Mouse (Mus musculus): ENCODE measurements at regions not wholly inside any gene's neighbourhood (a gene's known extent, or its start where the extent isn't known, plus 50 kb on each side); places are given as distances from the start of the nearest gene placed in this dataset.

- H3K27ac ChIP-seq, result no peak overlapping the region
- no peak for TF ChIP-seq CTCF (IDR thresholded peaks at IDR 0.05; ENCODE audit: low read depth)
- H3K4me2 ChIP-seq (ENCODE audit: low read length), result no peak overlapping the region
- ATAC-seq (replicated peaks; ENCODE audit: low FRiP score, low read depth), result no peak
- no peaks in the 10 kb centered on the region for H3K9me3 ChIP-seq (replicated peaks; ENCODE audit: low read length)
- no peak overlapping the region for H3K9ac ChIP-seq (ENCODE audit: low read depth, low read length)
- no peak for DNase-seq (ENCODE audit: low spot score)
- 62% methylated on average over 1 of the region's 1 CpGs for WGBS
- no peak overlapping the region for H3K4me3 ChIP-seq (replicated peaks; ENCODE audit: low read depth, low read length)
- H3K27me3 ChIP-seq (ENCODE audit: insufficient read depth, low read length), result no peaks in the 10 kb centered on the region
- H3K36me3 ChIP-seq (ENCODE audit: insufficient read depth, low read length), result no peaks in the 10 kb centered on the region
- no peaks in the 10 kb centered on the region for H3K4me1 ChIP-seq (replicated peaks; ENCODE audit: insufficient read depth, low read length)
These were observed 918.4 kb upstream of the Celf2 start for GRCm38 (mm10) chr2:8427720-8428119.

GRCm38 (mm10) chr2:8415917-8416316 lies 906.6 kb upstream of the Celf2 start:
- Histone ChIP-seq H3K27ac (no peak overlapping the region), H3K36me3 (ENCODE audit: insufficient read depth, low read length) (no peaks in the 10 kb centered on the region), H3K9me3 (replicated peaks; ENCODE audit: low read length) (no peaks in the 10 kb centered on the region), H3K4me1 (replicated peaks; ENCODE audit: insufficient read depth, low read length) (no peaks in the 10 kb centered on the region), H3K9ac (ENCODE audit: low read depth, low read length) (no peak overlapping the region), H3K4me3 (replicated peaks; ENCODE audit: low read depth, low read length) (no peak overlapping the region), H3K27me3 (ENCODE audit: insufficient read depth, low read length) (no peaks in the 10 kb centered on the region), H3K4me2 (ENCODE audit: low read length) (no peak overlapping the region)
- peak; percentile 83 for DNase-seq (ENCODE audit: low spot score)
- ATAC-seq (replicated peaks; ENCODE audit: low FRiP score, low read depth), result no peak
- no peak for TF ChIP-seq CTCF (IDR thresholded peaks at IDR 0.05; ENCODE audit: low read depth)
- WGBS, result 54% methylated on average over 3 of the region's 3 CpGs

GRCm38 (mm10) chr2:8394128-8394527 lies 884.8 kb upstream of the Celf2 start:
- DNase-seq (ENCODE audit: low spot score), result no peak
- Histone ChIP-seq H3K4me3 (replicated peaks; ENCODE audit: low read depth, low read length) (no peak overlapping the region), H3K36me3 (ENCODE audit: insufficient read depth, low read length) (no peaks in the 10 kb centered on the region), H3K4me1 (replicated peaks; ENCODE audit: insufficient read depth, low read length) (no peaks in the 10 kb centered on the region), H3K9ac (ENCODE audit: low read depth, low read length) (no peak overlapping the region), H3K27ac (no peak overlapping the region), H3K9me3 (replicated peaks; ENCODE audit: low read length) (no peaks in the 10 kb centered on the region), H3K27me3 (ENCODE audit: insufficient read depth, low read length) (no peaks in the 10 kb centered on the region), H3K4me2 (ENCODE audit: low read length) (no peak overlapping the region)
- no peak for ATAC-seq (replicated peaks; ENCODE audit: low FRiP score, low read depth)
- TF ChIP-seq CTCF (IDR thresholded peaks at IDR 0.05; ENCODE audit: low read depth), result no peak
- 81% methylated on average over 4 of the region's 4 CpGs for WGBS

- Histone ChIP-seq H3K27ac (no peak overlapping the region), H3K4me2 (ENCODE audit: low read length) (no peak overlapping the region), H3K4me1 (replicated peaks; ENCODE audit: insufficient read depth, low read length) (no peaks in the 10 kb centered on the region), H3K36me3 (ENCODE audit: insufficient read depth, low read length) (no peaks in the 10 kb centered on the region), H3K4me3 (replicated peaks; ENCODE audit: low read depth, low read length) (no peak overlapping the region), H3K9ac (ENCODE audit: low read depth, low read length) (no peak overlapping the region), H3K9me3 (replicated peaks; ENCODE audit: low read length) (no peaks in the 10 kb centered on the region), H3K27me3 (ENCODE audit: insufficient read depth, low read length) (no peaks in the 10 kb centered on the region)
- DNase-seq (ENCODE audit: low spot score) (no peak), ATAC-seq (replicated peaks; ENCODE audit: low FRiP score, low read depth) (no peak)
- no peak for TF ChIP-seq CTCF (IDR thresholded peaks at IDR 0.05; ENCODE audit: low read depth)
- 46% methylated on average over 2 of the region's 2 CpGs for WGBS
These were observed 880.2 kb upstream of the Celf2 start for GRCm38 (mm10) chr2:8389530-8389929.

- Histone ChIP-seq H3K4me2 (ENCODE audit: low read length) (no peak overlapping the region), H3K9ac (ENCODE audit: low read depth, low read length) (no peak overlapping the region), H3K4me1 (replicated peaks; ENCODE audit: insufficient read depth, low read length) (no peaks in the 10 kb centered on the region), H3K9me3 (replicated peaks; ENCODE audit: low read length) (no peaks in the 10 kb centered on the region), H3K36me3 (ENCODE audit: insufficient read depth, low read length) (no peaks in the 10 kb centered on the region), H3K27ac (no peak overlapping the region), H3K27me3 (ENCODE audit: insufficient read depth, low read length) (no peaks in the 10 kb centered on the region), H3K4me3 (replicated peaks; ENCODE audit: low read depth, low read length) (no peak overlapping the region)
- WGBS, result 32% methylated on average over 1 of the region's 1 CpGs
- peak; percentile 73 for TF ChIP-seq CTCF (IDR thresholded peaks at IDR 0.05; ENCODE audit: low read depth)
- peak; percentile 68; the same call in 1 of the 2 replicates for ATAC-seq (replicated peaks; ENCODE audit: low FRiP score, low read depth)
- DNase-seq (ENCODE audit: low spot score), result peak; percentile 81
These were observed 870.9 kb upstream of the Celf2 start for GRCm38 (mm10) chr2:8380246-8380645.

GRCm38 (mm10) chr2:8379590-8379989 lies 870.2 kb upstream of the Celf2 start:
- Histone ChIP-seq H3K4me1 (replicated peaks; ENCODE audit: insufficient read depth, low read length) (no peaks in the 10 kb centered on the region), H3K4me3 (replicated peaks; ENCODE audit: low read depth, low read length) (no peak overlapping the region), H3K4me2 (ENCODE audit: low read length) (no peak overlapping the region), H3K9me3 (replicated peaks; ENCODE audit: low read length) (no peaks in the 10 kb centered on the region), H3K9ac (ENCODE audit: low read depth, low read length) (no peak overlapping the region), H3K27me3 (ENCODE audit: insufficient read depth, low read length) (no peaks in the 10 kb centered on the region), H3K36me3 (ENCODE audit: insufficient read depth, low read length) (no peaks in the 10 kb centered on the region), H3K27ac (no peak overlapping the region)
- no peak for TF ChIP-seq CTCF (IDR thresholded peaks at IDR 0.05; ENCODE audit: low read depth)
- 69% methylated on average over 3 of the region's 3 CpGs for WGBS
- ATAC-seq (replicated peaks; ENCODE audit: low FRiP score, low read depth), result no peak
- DNase-seq (ENCODE audit: low spot score), result peak; percentile 1

- Histone ChIP-seq H3K4me3 (replicated peaks; ENCODE audit: low read depth, low read length) (no peak overlapping the region), H3K9me3 (replicated peaks; ENCODE audit: low read length) (no peaks in the 10 kb centered on the region), H3K4me1 (replicated peaks; ENCODE audit: insufficient read depth, low read length) (no peaks in the 10 kb centered on the region), H3K4me2 (ENCODE audit: low read length) (no peak overlapping the region), H3K27ac (no peak overlapping the region), H3K9ac (ENCODE audit: low read depth, low read length) (no peak overlapping the region), H3K36me3 (ENCODE audit: insufficient read depth, low read length) (no peaks in the 10 kb centered on the region), H3K27me3 (ENCODE audit: insufficient read depth, low read length) (no peaks in the 10 kb centered on the region)
- ATAC-seq (replicated peaks; ENCODE audit: low FRiP score, low read depth) (no peak), DNase-seq (ENCODE audit: low spot score) (no peak)
- no peak for TF ChIP-seq CTCF (IDR thresholded peaks at IDR 0.05; ENCODE audit: low read depth)
- WGBS, result 83% methylated on average over 1 of the region's 1 CpGs
These were observed 838.5 kb upstream of the Celf2 start for GRCm38 (mm10) chr2:8347867-8348266.

Measured in kidney, postnatal 0 days (tissue).